Mouse (Mus musculus): ENCODE data around the gene Actrt2. TPM values are rescaled to one million over a fixed set of nuclear protein-coding genes. Genes with fewer than 3 reads are reported as not detected.
A peak's percentile ranks its signal among the peaks of the same experiment; 100 is the strongest.

Gene Actrt2
- polyA plus RNA-seq, 1 experiment from 2014 or later = not detected

- H3K9me3 ChIP-seq (ENCODE audit: low read length) = no peaks in the 10 kb centered on the region
- H3K4me1 ChIP-seq (ENCODE audit: insufficient read depth) = no peaks in the 10 kb centered on the region
- WGBS (ENCODE audit: insufficient replicate concordance) = 61% methylated on average over 5 of the region's 5 CpGs
- ATAC-seq (no peak), DNase-seq (no peak)
- no peak overlapping the region for H3K9ac ChIP-seq (replicated peaks)
- 0 out of 2 replicates have a peak, but pooled peaks have one; percentile 19 for TF ChIP-seq CTCF (IDR thresholded peaks at IDR 0.05; ENCODE audit: low read depth)
- no peak for TF ChIP-seq EP300 (IDR thresholded peaks at IDR 0.05; ENCODE audit: low read depth)
- H3K27me3 ChIP-seq (ENCODE audit: insufficient read depth, low read length) = no peaks in the 10 kb centered on the region
- no peak overlapping the region for H3K27ac ChIP-seq (ENCODE audit: low read depth)
- H3K36me3 ChIP-seq (replicated peaks; ENCODE audit: insufficient read depth, low read length) = no peaks in the 10 kb centered on the region
- H3K4me2 ChIP-seq (ENCODE audit: low read depth, low read length) = no peak overlapping the region
- H3K4me3 ChIP-seq (ENCODE audit: low read depth, low read length) = no peak overlapping the region
These were observed 28.9 kb upstream of the Actrt2 start for GRCm38 (mm10) chr4:154696552-154696951.

GRCm38 (mm10) chr4:154696146-154696545, 28.5 kb upstream of the Actrt2 start:
- Histone ChIP-seq H3K27me3 (ENCODE audit: insufficient read depth, low read length) (no peaks in the 10 kb centered on the region), H3K4me3 (ENCODE audit: low read depth, low read length) (no peak overlapping the region), H3K4me2 (ENCODE audit: low read depth, low read length) (no peak overlapping the region), H3K9ac (replicated peaks) (no peak overlapping the region), H3K36me3 (replicated peaks; ENCODE audit: insufficient read depth, low read length) (no peaks in the 10 kb centered on the region), H3K4me1 (ENCODE audit: insufficient read depth) (no peaks in the 10 kb centered on the region), H3K9me3 (ENCODE audit: low read length) (no peaks in the 10 kb centered on the region), H3K27ac (ENCODE audit: low read depth) (no peak overlapping the region)
- DNase-seq (no peak), ATAC-seq (no peak)
- 17% methylated on average over 4 of the region's 4 CpGs for WGBS (ENCODE audit: insufficient replicate concordance)
- TF ChIP-seq CTCF (IDR thresholded peaks at IDR 0.05; ENCODE audit: low read depth) (no peak), EP300 (IDR thresholded peaks at IDR 0.05; ENCODE audit: low read depth) (no peak)

GRCm38 (mm10) chr4:154694361-154694760, 26.7 kb upstream of the Actrt2 start:
- 81% methylated on average over 5 of the region's 5 CpGs for WGBS (ENCODE audit: insufficient replicate concordance)
- TF ChIP-seq CTCF (IDR thresholded peaks at IDR 0.05; ENCODE audit: low read depth) = no peak
- no peak for TF ChIP-seq EP300 (IDR thresholded peaks at IDR 0.05; ENCODE audit: low read depth)
- H3K4me2 ChIP-seq (ENCODE audit: low read depth, low read length) = no peak overlapping the region
- no peaks in the 10 kb centered on the region for H3K9me3 ChIP-seq (ENCODE audit: low read length)
- no peaks in the 10 kb centered on the region for H3K4me1 ChIP-seq (ENCODE audit: insufficient read depth)
- no peak for DNase-seq
- no peak overlapping the region for H3K9ac ChIP-seq (replicated peaks)
- H3K36me3 ChIP-seq (replicated peaks; ENCODE audit: insufficient read depth, low read length) = no peaks in the 10 kb centered on the region
- H3K27me3 ChIP-seq (ENCODE audit: insufficient read depth, low read length) = no peaks in the 10 kb centered on the region
- no peak overlapping the region for H3K27ac ChIP-seq (ENCODE audit: low read depth)
- ATAC-seq = no peak
- H3K4me3 ChIP-seq (ENCODE audit: low read depth, low read length) = no peak overlapping the region

GRCm38 (mm10) chr4:154693348-154694015, 25.8 kb upstream of the Actrt2 start:
- H3K9ac ChIP-seq (replicated peaks) = no peak overlapping the region
- TF ChIP-seq CTCF (IDR thresholded peaks at IDR 0.05; ENCODE audit: low read depth) (no peak), EP300 (IDR thresholded peaks at IDR 0.05; ENCODE audit: low read depth) (no peak)
- ATAC-seq (no peak), DNase-seq (no peak)
- H3K27me3 ChIP-seq (ENCODE audit: insufficient read depth, low read length) = no peaks in the 10 kb centered on the region
- WGBS (ENCODE audit: insufficient replicate concordance) = 74% methylated on average over 20 of the region's 20 CpGs
- no peaks in the 10 kb centered on the region for H3K36me3 ChIP-seq (replicated peaks; ENCODE audit: insufficient read depth, low read length)
- no peak overlapping the region for H3K4me2 ChIP-seq (ENCODE audit: low read depth, low read length)
- H3K9me3 ChIP-seq (ENCODE audit: low read length) = no peaks in the 10 kb centered on the region
- H3K4me3 ChIP-seq (ENCODE audit: low read depth, low read length) = no peak overlapping the region
- no peak overlapping the region for H3K27ac ChIP-seq (ENCODE audit: low read depth)
- H3K4me1 ChIP-seq (ENCODE audit: insufficient read depth) = no peaks in the 10 kb centered on the region

- H3K4me1 ChIP-seq (ENCODE audit: insufficient read depth) = no peaks in the 10 kb centered on the region
- H3K4me2 ChIP-seq (ENCODE audit: low read depth, low read length) = no peak overlapping the region
- TF ChIP-seq EP300 (IDR thresholded peaks at IDR 0.05; ENCODE audit: low read depth) (no peak), CTCF (IDR thresholded peaks at IDR 0.05; ENCODE audit: low read depth) (no peak)
- WGBS (ENCODE audit: insufficient replicate concordance) = 63% methylated on average over 5 of the region's 5 CpGs
- no peak overlapping the region for H3K4me3 ChIP-seq (ENCODE audit: low read depth, low read length)
- ATAC-seq = no peak
- H3K27me3 ChIP-seq (ENCODE audit: insufficient read depth, low read length) = no peaks in the 10 kb centered on the region
- no peak overlapping the region for H3K9ac ChIP-seq (replicated peaks)
- H3K27ac ChIP-seq (ENCODE audit: low read depth) = no peak overlapping the region
- no peaks in the 10 kb centered on the region for H3K9me3 ChIP-seq (ENCODE audit: low read length)
- DNase-seq = no peak
- H3K36me3 ChIP-seq (replicated peaks; ENCODE audit: insufficient read depth, low read length) = no peaks in the 10 kb centered on the region
These were observed 15.5 kb upstream of the Actrt2 start for GRCm38 (mm10) chr4:154683068-154683752.

- Histone ChIP-seq H3K4me3 (ENCODE audit: low read depth, low read length) (no peak overlapping the region), H3K9me3 (ENCODE audit: low read length) (no peaks in the 10 kb centered on the region), H3K9ac (replicated peaks) (no peak overlapping the region), H3K4me2 (ENCODE audit: low read depth, low read length) (no peak overlapping the region), H3K27ac (ENCODE audit: low read depth) (no peak overlapping the region), H3K4me1 (ENCODE audit: insufficient read depth) (no peaks in the 10 kb centered on the region), H3K36me3 (replicated peaks; ENCODE audit: insufficient read depth, low read length) (no peaks in the 10 kb centered on the region), H3K27me3 (ENCODE audit: insufficient read depth, low read length) (no peaks in the 10 kb centered on the region)
- DNase-seq (no peak), ATAC-seq (no peak)
- WGBS (ENCODE audit: insufficient replicate concordance) = 54% methylated on average over 14 of the region's 14 CpGs
- no peak for TF ChIP-seq CTCF (IDR thresholded peaks at IDR 0.05; ENCODE audit: low read depth)
- no peak for TF ChIP-seq EP300 (IDR thresholded peaks at IDR 0.05; ENCODE audit: low read depth)
These were observed 14.6 kb upstream of the Actrt2 start for GRCm38 (mm10) chr4:154682311-154682710.
